Mouse (Mus musculus) inflammation-experienced regulatory T-cells (primary cell): ENCODE measurements around the gene Armc12. TPM values are rescaled to one million over a fixed set of nuclear protein-coding genes. Genes with fewer than 3 reads are reported as not detected.

Experiments
- polyA plus RNA-seq, 2 experiments: library from polyadenylated mRNA; unstranded; fragments of 100-300 nt; shearing (Covaris generic); gene quantifications; one replicate each; pipeline ENCODE4 v1.2.1; 2017

The Armc12 gene
- polyA plus RNA-seq = 1 to 10 TPM in 1 of 2 experiments, under 1 TPM in 1; 0.12 to 1.2 TPM

DNA sequence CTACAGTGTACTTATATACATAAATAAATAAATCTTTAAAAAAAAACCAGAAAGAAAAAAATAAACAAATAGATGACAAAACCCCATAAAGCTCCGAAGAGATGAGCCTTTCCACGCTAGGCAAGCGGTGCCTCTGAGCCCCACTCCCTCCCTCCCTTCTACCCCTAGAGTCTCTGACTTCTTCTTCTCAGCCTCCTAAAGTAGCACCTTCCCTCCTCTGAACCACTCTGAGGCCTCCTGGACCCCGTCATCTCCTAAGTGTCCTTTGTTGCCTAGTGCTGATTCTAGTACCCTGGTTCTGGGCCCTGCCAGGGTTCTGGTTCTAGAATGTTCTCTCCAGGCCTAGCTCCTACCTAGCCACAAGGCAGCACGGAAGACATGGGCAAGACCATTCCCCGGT, at the start of gene Armc12:
Gene Armc12, plus strand, starts transcription at position 301 of the 400 bp plus-strand sequence.

DNA sequence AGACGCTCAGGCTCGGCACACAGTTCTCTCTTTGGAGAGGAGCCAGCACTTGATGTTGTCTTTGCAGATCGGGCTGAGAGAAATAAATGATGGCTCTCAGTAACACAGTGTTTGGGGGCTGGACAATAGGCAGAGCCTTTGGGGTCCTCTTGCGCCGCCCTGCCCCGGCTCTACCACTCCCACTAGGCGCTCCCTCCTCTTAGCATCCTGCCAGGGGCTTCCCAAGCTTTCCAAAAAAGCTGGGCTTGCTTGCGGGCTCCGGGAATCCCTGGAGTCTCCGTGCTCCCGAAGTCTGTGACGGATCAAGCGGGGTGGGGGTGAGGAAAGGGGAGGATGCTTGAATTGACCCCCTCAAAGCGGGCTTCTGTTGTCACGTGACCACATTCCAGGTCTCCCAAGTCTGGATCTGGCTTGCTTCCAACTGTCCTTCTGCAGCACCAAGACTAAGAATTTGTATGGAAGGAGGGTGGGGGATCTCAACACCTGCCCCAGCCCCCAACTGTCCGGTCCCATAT, 13.1 kb upstream of the Armc12 start, which contains the start of gene Fkbp5:
Gene Fkbp5, minus strand, starts transcription at position 87 of the 515 bp plus-strand sequence.

DNA sequence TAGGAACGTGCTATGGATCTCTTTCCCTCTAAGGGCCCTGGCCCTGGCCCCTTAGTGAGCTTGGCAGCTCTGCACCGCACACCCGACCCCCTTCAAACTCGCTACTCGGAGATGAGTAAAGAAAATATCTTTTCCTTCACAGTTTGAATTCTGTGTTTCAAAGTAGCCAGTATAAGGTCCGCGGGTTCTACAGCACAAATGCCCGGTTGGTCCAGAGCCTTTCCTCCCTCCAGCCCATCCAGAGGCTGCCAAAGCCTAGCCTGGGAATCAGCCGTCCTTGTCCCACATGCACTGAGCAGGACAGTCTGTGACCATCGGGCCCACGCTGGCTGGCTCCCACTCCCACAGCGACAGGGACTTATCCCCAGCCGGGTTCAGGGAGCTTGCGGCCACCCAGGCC, 18.5 kb downstream of the Armc12 start, which contains the start of gene Clpsl2:
Gene Clpsl2, plus strand, starts transcription at position 301 of the 400 bp plus-strand sequence.

GRCm38 (mm10) chr17:28560598-28560997, 30.0 kb downstream of the Armc12 start, which contains the start of gene Clps:
Gene Clps (minus strand): TSS chr17:28560766.

DNA sequence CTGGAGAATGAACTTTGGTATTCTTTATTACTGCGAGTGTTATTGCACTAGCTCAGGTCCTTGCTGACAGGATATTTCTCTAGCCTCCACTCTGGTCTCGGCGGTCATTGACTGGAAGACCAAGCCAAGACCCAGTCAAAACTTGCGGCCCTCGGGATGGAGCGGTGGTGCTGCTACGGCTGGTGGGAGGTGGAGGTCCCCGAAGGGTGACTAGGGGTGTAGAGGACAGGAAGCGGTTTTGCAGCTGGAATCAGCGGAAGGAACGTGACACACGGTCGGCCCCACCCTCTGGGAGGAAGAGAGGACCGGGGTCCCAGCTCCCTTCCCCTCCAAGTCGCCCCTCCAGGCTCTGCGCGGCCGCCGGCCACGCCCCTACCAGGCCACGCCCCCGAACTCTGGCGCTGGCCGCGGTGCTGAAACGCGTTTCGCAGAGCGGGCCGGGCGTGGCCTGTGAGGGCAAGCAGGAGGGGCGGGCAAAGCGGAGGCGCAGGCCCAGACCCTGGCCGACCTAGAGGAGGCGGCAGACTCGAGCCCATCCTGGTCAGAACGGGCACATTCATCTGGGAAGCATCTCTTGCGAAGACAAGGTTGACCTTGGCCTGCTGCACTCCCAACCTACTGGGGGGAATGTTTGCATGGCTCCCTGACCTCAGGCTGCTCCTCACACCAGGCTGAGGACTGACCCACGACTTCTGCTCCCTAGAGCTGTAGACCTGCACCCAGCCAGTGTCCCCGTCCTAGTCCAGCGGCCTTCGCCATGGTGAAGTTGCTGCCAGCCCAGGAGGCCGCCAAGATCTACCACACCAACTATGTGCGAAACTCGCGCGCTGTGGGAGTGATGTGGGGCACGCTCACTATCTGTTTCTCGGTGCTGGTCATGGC, 44.9 kb downstream of the Armc12 start, which contains the start of gene Lhfpl5:
Gene Lhfpl5, plus strand, starts transcription at position 398 of the 882 bp plus-strand sequence.

Other genes with a start within 250 kb of the Armc12 start
- gene Fance, start 217.3 kb upstream of the Armc12 start, polyA plus RNA-seq = 10 to 100 TPM; 30.2 to 33.6 TPM
- 100 to 1,000 TPM; 295 TPM for gene Rpl10a, start 202.3 kb upstream of the Armc12 start, polyA plus RNA-seq
- gene Tead3, start 180.0 kb upstream of the Armc12 start, polyA plus RNA-seq = under 1 TPM; 0.25 to 0.53 TPM
- gene Tulp1, start 165.6 kb upstream of the Armc12 start, polyA plus RNA-seq = 1 to 10 TPM in 1 of 2 experiments, under 1 TPM in 1; 0.40 to 1.8 TPM
- 100 to 1,000 TPM; 104 TPM for gene Fkbp5, start 13.3 kb upstream of the Armc12 start, polyA plus RNA-seq
- gene Clpsl2, start 18.6 kb downstream of the Armc12 start, polyA plus RNA-seq = not detected
- gene Clps, start 30.0 kb downstream of the Armc12 start, polyA plus RNA-seq = not detected
- gene Lhfpl5, start 44.8 kb downstream of the Armc12 start, polyA plus RNA-seq = 1 to 10 TPM in 1 of 2 experiments, under 1 TPM in 1; 0.86 to 1.8 TPM
- gene Srpk1, start 91.9 kb downstream of the Armc12 start, polyA plus RNA-seq = 100 to 1,000 TPM; 160 to 211 TPM
- 1 to 10 TPM in 1 of 2 experiments, under 1 TPM in 1; 0.27 to 1.2 TPM for gene Slc26a8, start 159.4 kb downstream of the Armc12 start, polyA plus RNA-seq
- gene Mapk14, start 160.5 kb downstream of the Armc12 start, polyA plus RNA-seq = 100 to 1,000 TPM in 1 of 2 experiments, 10 to 100 TPM in 1; 91.4 to 156 TPM
- gene AC170998.1, start 195.3 kb downstream of the Armc12 start, polyA plus RNA-seq = 1 to 10 TPM; 8.7 to 8.9 TPM
- under 1 TPM; 0.24 to 0.72 TPM for gene Mapk13, start 238.5 kb downstream of the Armc12 start, polyA plus RNA-seq